Mouse (Mus musculus): ENCODE data around the gene Lhb. TPM values are rescaled to one million over a fixed set of nuclear protein-coding genes. Genes with fewer than 3 reads are reported as not detected.
"Not testable (repeated sequence)": the region's sequence is repeated elsewhere in the genome, so short reads cannot be mapped to it uniquely, and the experiment has no call there.

Lhb gene
- not detected in 2 replicates for polyA plus RNA-seq (2012; rRNA removed)

- no peak within 1 kb of the TSS for H3K27ac ChIP-seq (ENCODE audit: insufficient read depth, low read length)
- H3K4me1 ChIP-seq (ENCODE audit: control insufficient read depth, insufficient read depth, insufficient read length), result peaks cover 3% of the 10 kb centered on the region
- peaks cover 41% of the 10 kb centered on the region for H3K36me3 ChIP-seq (ENCODE audit: control insufficient read depth, insufficient read depth, low read length)
- H3K27me3 ChIP-seq (ENCODE audit: control insufficient read depth, insufficient read depth, low read length), result peaks cover 11% of the 10 kb centered on the region
- WGBS, result 83% methylated on average over 6 of the region's 6 CpGs
- no peak within 1 kb of the TSS for H3K4me3 ChIP-seq (ENCODE audit: extremely low read depth, insufficient read depth, insufficient read length)
- TF ChIP-seq POLR2A (IDR thresholded peaks at IDR 0.05; ENCODE audit: low read depth, low read length) (no peak), CTCF (IDR thresholded peaks at IDR 0.05; ENCODE audit: extremely low read depth, insufficient read depth, insufficient read length, insufficient replicate concordance) (no peak)
- no peak for DNase-seq (ENCODE audit: low read depth in 1 of 2, low spot score in 2 of 2)
Observed at GRCm38 (mm10) chr7:45420615-45420919, at the start of gene Lhb. Gene Lhb (plus strand): TSS chr7:45420820.

- Histone ChIP-seq H3K4me3 (ENCODE audit: extremely low read depth, insufficient read depth, insufficient read length) (no peak overlapping the region), H3K27ac (ENCODE audit: insufficient read depth, low read length) (no peak overlapping the region), H3K4me1 (ENCODE audit: control insufficient read depth, insufficient read depth, insufficient read length) (peaks cover 9% of the 10 kb centered on the region), H3K27me3 (ENCODE audit: control insufficient read depth, insufficient read depth, low read length) (peaks cover 4% of the 10 kb centered on the region; the same call in 1 of the 2 replicates), H3K36me3 (ENCODE audit: control insufficient read depth, insufficient read depth, low read length) (peaks cover 21% of the 10 kb centered on the region)
- no peak for DNase-seq (ENCODE audit: low read depth in 1 of 2, low spot score in 2 of 2)
- TF ChIP-seq CTCF (IDR thresholded peaks at IDR 0.05; ENCODE audit: extremely low read depth, insufficient read depth, insufficient read length, insufficient replicate concordance), result no peak
- TF ChIP-seq POLR2A (IDR thresholded peaks at IDR 0.05; ENCODE audit: low read depth, low read length), result no peak
- 86% methylated on average over 5 of the region's 5 CpGs for WGBS
Observed at GRCm38 (mm10) chr7:45372371-45372770, 48.2 kb upstream of the Lhb start.

GRCm38 (mm10) chr7:45374620-45375019, 46.0 kb upstream of the Lhb start:
- no peak for DNase-seq (ENCODE audit: low read depth in 1 of 2, low spot score in 2 of 2)
- 80% methylated on average over 8 of the region's 8 CpGs for WGBS
- H3K4me1 ChIP-seq (ENCODE audit: control insufficient read depth, insufficient read depth, insufficient read length), result peaks cover 4% of the 10 kb centered on the region
- peaks cover 27% of the 10 kb centered on the region for H3K36me3 ChIP-seq (ENCODE audit: control insufficient read depth, insufficient read depth, low read length)
- TF ChIP-seq CTCF (IDR thresholded peaks at IDR 0.05; ENCODE audit: extremely low read depth, insufficient read depth, insufficient read length, insufficient replicate concordance), result no peak
- TF ChIP-seq POLR2A (IDR thresholded peaks at IDR 0.05; ENCODE audit: low read depth, low read length), result no peak
- H3K4me3 ChIP-seq (ENCODE audit: extremely low read depth, insufficient read depth, insufficient read length), result no peak overlapping the region
- peaks cover 4% of the 10 kb centered on the region; the same call in 1 of the 2 replicates for H3K27me3 ChIP-seq (ENCODE audit: control insufficient read depth, insufficient read depth, low read length)
- no peak overlapping the region for H3K27ac ChIP-seq (ENCODE audit: insufficient read depth, low read length)

- Histone ChIP-seq H3K4me1 (ENCODE audit: control insufficient read depth, insufficient read depth, insufficient read length) (no peaks in the 10 kb centered on the region), H3K4me3 (ENCODE audit: extremely low read depth, insufficient read depth, insufficient read length) (no peak overlapping the region), H3K27ac (ENCODE audit: insufficient read depth, low read length) (no peak overlapping the region), H3K36me3 (ENCODE audit: control insufficient read depth, insufficient read depth, low read length) (peaks cover 36% of the 10 kb centered on the region), H3K27me3 (ENCODE audit: control insufficient read depth, insufficient read depth, low read length) (no peaks in the 10 kb centered on the region)
- no peak for DNase-seq (ENCODE audit: low read depth in 1 of 2, low spot score in 2 of 2)
- 94% methylated on average over 1 of the region's 1 CpGs for WGBS
- TF ChIP-seq CTCF (IDR thresholded peaks at IDR 0.05; ENCODE audit: extremely low read depth, insufficient read depth, insufficient read length, insufficient replicate concordance), result no peak
- TF ChIP-seq POLR2A (IDR thresholded peaks at IDR 0.05; ENCODE audit: low read depth, low read length), result no peak
Observed at GRCm38 (mm10) chr7:45376057-45376456, 44.6 kb upstream of the Lhb start.

- 97% methylated on average over 3 of the region's 3 CpGs for WGBS
- Histone ChIP-seq H3K4me1 (ENCODE audit: control insufficient read depth, insufficient read depth, insufficient read length) (no peaks in the 10 kb centered on the region), H3K27ac (ENCODE audit: insufficient read depth, low read length) (no peak overlapping the region), H3K36me3 (ENCODE audit: control insufficient read depth, insufficient read depth, low read length) (peaks cover 56% of the 10 kb centered on the region), H3K27me3 (ENCODE audit: control insufficient read depth, insufficient read depth, low read length) (no peaks in the 10 kb centered on the region), H3K4me3 (ENCODE audit: extremely low read depth, insufficient read depth, insufficient read length) (no peak overlapping the region)
- TF ChIP-seq CTCF (IDR thresholded peaks at IDR 0.05; ENCODE audit: extremely low read depth, insufficient read depth, insufficient read length, insufficient replicate concordance) (no peak), POLR2A (IDR thresholded peaks at IDR 0.05; ENCODE audit: low read depth, low read length) (no peak)
- DNase-seq (ENCODE audit: low read depth in 1 of 2, low spot score in 2 of 2), result no peak
Observed at GRCm38 (mm10) chr7:45386077-45386476, 34.5 kb upstream of the Lhb start.

- no peak for DNase-seq (ENCODE audit: low read depth in 1 of 2, low spot score in 2 of 2)
- TF ChIP-seq CTCF (IDR thresholded peaks at IDR 0.05; ENCODE audit: extremely low read depth, insufficient read depth, insufficient read length, insufficient replicate concordance) (no peak), POLR2A (IDR thresholded peaks at IDR 0.05; ENCODE audit: low read depth, low read length) (no peak)
- Histone ChIP-seq H3K4me3 (ENCODE audit: extremely low read depth, insufficient read depth, insufficient read length) (peak overlapping the region; percentile 85), H3K4me1 (ENCODE audit: control insufficient read depth, insufficient read depth, insufficient read length) (peaks cover 9% of the 10 kb centered on the region; the same call in 1 of the 2 replicates), H3K27me3 (ENCODE audit: control insufficient read depth, insufficient read depth, low read length) (no peaks in the 10 kb centered on the region), H3K27ac (ENCODE audit: insufficient read depth, low read length) (peak overlapping the region; percentile 87), H3K36me3 (ENCODE audit: control insufficient read depth, insufficient read depth, low read length) (peaks cover 20% of the 10 kb centered on the region)
- under 1% methylated on average over 20 of the region's 20 CpGs for WGBS
Observed at GRCm38 (mm10) chr7:45395129-45395541, 25.5 kb upstream of the Lhb start.

GRCm38 (mm10) chr7:45395578-45396336, 24.9 kb upstream of the Lhb start, which contains the start of gene Snrnp70:
Gene Snrnp70 (minus strand): TSS chr7:45395742.
- WGBS, result under 1% methylated on average over 60 of the region's 60 CpGs
- DNase-seq (ENCODE audit: low read depth in 1 of 2, low spot score in 2 of 2), result peak; percentile 100
- TF ChIP-seq CTCF (IDR thresholded peaks at IDR 0.05; ENCODE audit: extremely low read depth, insufficient read depth, insufficient read length, insufficient replicate concordance), result no peak
- TF ChIP-seq POLR2A (IDR thresholded peaks at IDR 0.05; ENCODE audit: low read depth, low read length), result peak; percentile 91
- peak within 1 kb of the TSS; percentile 85 for H3K4me3 ChIP-seq (ENCODE audit: extremely low read depth, insufficient read depth, insufficient read length)
- peak within 1 kb of the TSS; percentile 87 for H3K27ac ChIP-seq (ENCODE audit: insufficient read depth, low read length)
- peaks cover 9% of the 10 kb centered on the region; the same call in 1 of the 2 replicates for H3K4me1 ChIP-seq (ENCODE audit: control insufficient read depth, insufficient read depth, insufficient read length)
- no peaks in the 10 kb centered on the region for H3K27me3 ChIP-seq (ENCODE audit: control insufficient read depth, insufficient read depth, low read length)
- H3K36me3 ChIP-seq (ENCODE audit: control insufficient read depth, insufficient read depth, low read length), result peaks cover 15% of the 10 kb centered on the region

GRCm38 (mm10) chr7:45396337-45396775, 24.3 kb upstream of the Lhb start:
- not testable (repeated sequence) for H3K4me1 ChIP-seq (ENCODE audit: control insufficient read depth, insufficient read depth, insufficient read length); H3K27me3 ChIP-seq (ENCODE audit: control insufficient read depth, insufficient read depth, low read length); DNase-seq (ENCODE audit: low read depth in 1 of 2, low spot score in 2 of 2)
- peak overlapping the region; percentile 62; the same call in 1 of the 2 replicates for H3K27ac ChIP-seq (ENCODE audit: insufficient read depth, low read length)
- 4% methylated on average over 3 of the region's 3 CpGs for WGBS
- peaks cover 14% of the 10 kb centered on the region for H3K36me3 ChIP-seq (ENCODE audit: control insufficient read depth, insufficient read depth, low read length)
- H3K4me3 ChIP-seq (ENCODE audit: extremely low read depth, insufficient read depth, insufficient read length), result peak overlapping the region; percentile 59
